Mouse (Mus musculus): ENCODE data around the gene Gm11733. TPM values are rescaled to one million over a fixed set of nuclear protein-coding genes. Genes with fewer than 3 reads are reported as not detected.

Gene Gm11733
- polyA plus RNA-seq, 1 experiment: not detected

DNA sequence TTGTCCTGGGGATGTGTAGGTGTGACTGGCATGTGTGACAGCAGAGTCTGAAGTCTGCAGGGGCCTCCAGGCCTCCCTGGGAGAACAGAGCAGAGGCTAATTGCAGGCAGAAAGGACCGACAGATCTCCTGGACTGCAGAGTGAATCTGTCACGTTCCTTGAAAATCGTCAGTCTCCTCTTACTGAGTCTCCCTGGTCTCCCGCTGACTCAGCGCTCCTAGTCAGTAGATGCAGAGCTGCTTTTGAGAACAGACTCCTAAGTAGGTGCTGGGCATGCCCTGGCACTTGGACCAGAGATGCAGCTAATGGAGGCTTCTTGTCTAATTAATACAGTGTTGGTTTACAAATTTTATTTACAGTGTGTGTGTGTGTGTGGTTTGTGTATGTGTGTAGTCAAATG is 17.9 kb upstream of the Gm11733 start:
- H3K27me3 ChIP-seq (replicated peaks): peaks cover 86% of the 10 kb centered on the region
- H3K36me3 ChIP-seq (replicated peaks; ENCODE audit: low read length): no peaks in the 10 kb centered on the region
- no peaks in the 10 kb centered on the region for H3K9me3 ChIP-seq
- H3K4me1 ChIP-seq: no peaks in the 10 kb centered on the region
- H3K4me3 ChIP-seq (replicated peaks): no peak overlapping the region
- no peak for TF ChIP-seq FLI1 (IDR thresholded peaks at IDR 0.05; ENCODE audit: low read length)
- no peak for TF ChIP-seq GATA1 (IDR thresholded peaks at IDR 0.05; ENCODE audit: borderline replicate concordance, low read length)

- no peak for TF ChIP-seq FLI1 (IDR thresholded peaks at IDR 0.05; ENCODE audit: low read length)
- no peak for TF ChIP-seq GATA1 (IDR thresholded peaks at IDR 0.05; ENCODE audit: borderline replicate concordance, low read length)
- H3K4me3 ChIP-seq (replicated peaks): no peak overlapping the region
- peaks cover 85% of the 10 kb centered on the region for H3K27me3 ChIP-seq (replicated peaks)
- H3K36me3 ChIP-seq (replicated peaks; ENCODE audit: low read length): no peaks in the 10 kb centered on the region
- H3K4me1 ChIP-seq: no peaks in the 10 kb centered on the region
- H3K9me3 ChIP-seq: no peaks in the 10 kb centered on the region
Measured at GRCm38 (mm10) chr11:117466911-117467310, 17.3 kb upstream of the Gm11733 start.

DNA sequence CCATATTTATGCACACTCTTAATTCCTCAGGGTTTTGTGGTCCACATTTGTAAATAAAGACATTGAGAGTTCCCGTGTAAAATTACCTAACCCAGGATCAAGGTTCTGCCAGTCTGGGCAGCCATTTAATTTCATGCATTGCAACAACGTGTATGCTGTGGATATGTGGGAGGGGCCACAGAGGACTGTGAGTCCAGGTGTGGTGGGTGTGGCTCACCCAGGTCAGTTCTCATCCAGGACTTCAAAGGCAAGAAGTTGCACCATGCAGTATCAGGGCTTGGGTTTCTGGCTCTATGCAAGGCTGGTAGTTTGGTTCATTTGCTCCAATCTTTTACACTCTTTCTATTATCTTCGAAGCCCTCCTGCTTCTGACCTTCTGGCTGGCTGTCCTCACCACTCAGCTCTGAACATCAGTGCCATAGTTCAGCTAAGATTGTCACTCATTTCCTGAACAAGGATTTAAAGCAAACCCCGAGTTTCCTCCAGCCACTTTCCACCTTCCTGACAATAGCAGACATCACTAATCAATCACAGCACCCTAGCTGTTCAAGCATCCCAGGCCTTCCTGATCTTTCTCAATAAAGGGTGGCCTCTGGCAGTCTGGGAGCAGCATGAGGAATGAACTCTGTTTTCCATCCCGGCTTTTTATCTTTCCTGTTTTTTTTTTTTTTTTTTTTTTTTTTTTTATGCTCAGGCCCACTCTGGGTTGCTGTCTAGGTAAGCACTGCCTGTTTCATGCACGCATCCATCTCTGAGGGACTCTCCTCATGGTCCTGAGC is 15.4 kb upstream of the Gm11733 start:
- H3K9me3 ChIP-seq: peaks cover under 1% of the 10 kb centered on the region
- H3K4me1 ChIP-seq: no peaks in the 10 kb centered on the region
- no peaks in the 10 kb centered on the region for H3K36me3 ChIP-seq (replicated peaks; ENCODE audit: low read length)
- TF ChIP-seq GATA1 (IDR thresholded peaks at IDR 0.05; ENCODE audit: borderline replicate concordance, low read length): no peak
- TF ChIP-seq FLI1 (IDR thresholded peaks at IDR 0.05; ENCODE audit: low read length): no peak
- H3K4me3 ChIP-seq (replicated peaks): no peak overlapping the region
- H3K27me3 ChIP-seq (replicated peaks): peaks cover 87% of the 10 kb centered on the region

- no peaks in the 10 kb centered on the region for H3K36me3 ChIP-seq (replicated peaks; ENCODE audit: low read length)
- no peak overlapping the region for H3K4me3 ChIP-seq (replicated peaks)
- TF ChIP-seq GATA1 (IDR thresholded peaks at IDR 0.05; ENCODE audit: borderline replicate concordance, low read length) (no peak), FLI1 (IDR thresholded peaks at IDR 0.05; ENCODE audit: low read length) (no peak)
- H3K9me3 ChIP-seq: peaks cover 9% of the 10 kb centered on the region
- peaks cover 89% of the 10 kb centered on the region for H3K27me3 ChIP-seq (replicated peaks)
- no peaks in the 10 kb centered on the region for H3K4me1 ChIP-seq
Measured at GRCm38 (mm10) chr11:117469724-117470123, 14.4 kb upstream of the Gm11733 start.

DNA sequence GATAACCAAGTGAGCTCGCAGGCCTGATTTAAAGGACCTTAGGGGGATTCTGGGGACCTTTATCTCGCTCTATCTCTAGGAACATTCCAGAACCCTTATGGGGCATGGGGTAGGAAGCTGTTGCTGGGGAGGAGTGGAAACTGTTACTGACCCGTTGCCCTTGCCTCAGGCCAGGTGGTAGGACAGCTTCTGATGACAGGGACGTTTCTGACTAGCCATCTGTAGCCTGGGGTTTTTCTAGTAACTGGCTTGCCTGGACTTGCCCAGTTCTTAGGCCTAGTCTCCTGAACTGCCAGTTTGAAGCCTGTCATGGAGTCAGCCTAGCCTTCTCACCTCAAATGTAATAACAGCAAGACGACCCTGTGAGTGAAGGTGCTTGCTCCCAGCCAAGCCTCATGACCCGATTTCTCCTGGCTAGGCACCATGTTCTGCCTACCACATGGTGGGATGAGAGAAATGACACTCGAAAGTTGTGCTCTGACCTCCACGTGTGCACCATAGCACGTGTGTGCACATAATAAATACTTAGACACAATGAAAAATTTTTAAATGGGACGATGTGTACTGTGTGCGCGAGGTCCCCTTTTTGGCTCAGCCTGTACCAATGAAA is 13.5 kb upstream of the Gm11733 start:
- Histone ChIP-seq H3K27me3 (replicated peaks) (peaks cover 87% of the 10 kb centered on the region), H3K4me3 (replicated peaks) (no peak overlapping the region), H3K4me1 (0 out of 2 replicates have a peak, but pooled peaks cover 2% of the 10 kb centered on the region), H3K9me3 (peaks cover 13% of the 10 kb centered on the region), H3K36me3 (replicated peaks; ENCODE audit: low read length) (no peaks in the 10 kb centered on the region)
- no peak for TF ChIP-seq FLI1 (IDR thresholded peaks at IDR 0.05; ENCODE audit: low read length)
- no peak for TF ChIP-seq GATA1 (IDR thresholded peaks at IDR 0.05; ENCODE audit: borderline replicate concordance, low read length)

DNA sequence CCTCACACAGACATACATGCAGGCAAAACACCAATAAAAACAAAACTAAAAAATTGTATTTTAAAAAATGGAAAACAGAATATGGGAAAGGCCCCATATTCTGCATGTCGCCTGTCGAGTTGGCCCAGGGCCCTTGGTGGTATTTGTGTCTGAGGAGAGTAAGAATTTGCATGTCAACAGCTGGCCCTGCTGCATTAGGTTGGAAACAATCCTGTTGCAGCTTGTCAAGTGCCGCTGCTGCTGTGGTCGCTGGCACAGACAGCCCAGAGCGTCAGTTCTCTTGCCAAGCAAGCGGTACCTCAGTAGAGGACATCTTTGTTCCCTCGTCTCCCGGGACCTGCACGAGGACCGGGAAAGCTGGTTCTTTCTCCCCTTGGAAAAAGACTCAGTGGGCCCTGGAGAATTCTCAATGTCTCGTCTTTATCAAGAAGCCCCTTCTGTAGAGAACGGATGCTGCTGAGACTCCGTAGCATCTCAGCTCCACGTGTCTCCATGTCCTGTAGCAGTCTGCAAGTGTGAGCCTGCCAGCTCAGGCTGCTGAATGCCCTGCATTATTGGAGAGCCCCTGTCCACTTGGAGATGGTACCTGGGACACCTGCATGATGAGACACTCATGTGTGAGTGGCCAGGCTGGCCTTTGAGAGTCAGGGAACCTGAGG is 12.4 kb upstream of the Gm11733 start:
- Histone ChIP-seq H3K27me3 (replicated peaks) (peaks cover 86% of the 10 kb centered on the region), H3K4me3 (replicated peaks) (no peak overlapping the region), H3K36me3 (replicated peaks; ENCODE audit: low read length) (no peaks in the 10 kb centered on the region), H3K9me3 (peaks cover 13% of the 10 kb centered on the region), H3K4me1 (0 out of 2 replicates have a peak, but pooled peaks cover 5% of the 10 kb centered on the region)
- TF ChIP-seq GATA1 (IDR thresholded peaks at IDR 0.05; ENCODE audit: borderline replicate concordance, low read length) (no peak), FLI1 (IDR thresholded peaks at IDR 0.05; ENCODE audit: low read length) (no peak)

DNA sequence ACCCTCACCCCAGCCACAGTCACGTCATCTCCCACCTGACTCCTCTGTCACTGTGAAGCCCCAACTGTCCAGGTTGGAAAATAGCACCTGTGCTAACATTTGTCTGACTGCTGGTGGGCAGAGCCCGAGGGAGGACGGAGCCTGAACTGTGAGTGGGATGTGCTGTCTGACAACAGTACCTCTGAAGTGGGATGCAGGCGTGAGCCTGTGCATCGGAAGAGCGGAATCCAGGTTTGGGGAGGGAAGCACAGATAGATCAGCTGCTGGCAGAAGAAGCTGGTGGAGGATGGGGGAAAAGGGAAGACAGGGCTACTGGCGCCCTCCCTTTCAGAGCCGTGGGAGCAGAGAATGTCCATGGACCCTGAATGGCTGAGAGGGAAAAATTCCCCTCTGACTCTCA is 11.3 kb upstream of the Gm11733 start:
- no peak overlapping the region for H3K4me3 ChIP-seq (replicated peaks)
- H3K4me1 ChIP-seq: 0 out of 2 replicates have a peak, but pooled peaks cover 5% of the 10 kb centered on the region
- TF ChIP-seq GATA1 (IDR thresholded peaks at IDR 0.05; ENCODE audit: borderline replicate concordance, low read length): no peak
- TF ChIP-seq FLI1 (IDR thresholded peaks at IDR 0.05; ENCODE audit: low read length): no peak
- no peaks in the 10 kb centered on the region for H3K36me3 ChIP-seq (replicated peaks; ENCODE audit: low read length)
- H3K9me3 ChIP-seq: peaks cover 20% of the 10 kb centered on the region
- H3K27me3 ChIP-seq (replicated peaks): peaks cover 86% of the 10 kb centered on the region

GRCm38 (mm10) chr11:117475204-117475603 is 9.0 kb upstream of the Gm11733 start:
- H3K27me3 ChIP-seq (replicated peaks): peaks cover 86% of the 10 kb centered on the region
- H3K4me1 ChIP-seq: 0 out of 2 replicates have a peak, but pooled peaks cover 5% of the 10 kb centered on the region
- TF ChIP-seq FLI1 (IDR thresholded peaks at IDR 0.05; ENCODE audit: low read length) (no peak), GATA1 (IDR thresholded peaks at IDR 0.05; ENCODE audit: borderline replicate concordance, low read length) (no peak)
- H3K9me3 ChIP-seq: peaks cover 24% of the 10 kb centered on the region
- no peak overlapping the region for H3K4me3 ChIP-seq (replicated peaks)
- H3K36me3 ChIP-seq (replicated peaks; ENCODE audit: low read length): no peaks in the 10 kb centered on the region

DNA sequence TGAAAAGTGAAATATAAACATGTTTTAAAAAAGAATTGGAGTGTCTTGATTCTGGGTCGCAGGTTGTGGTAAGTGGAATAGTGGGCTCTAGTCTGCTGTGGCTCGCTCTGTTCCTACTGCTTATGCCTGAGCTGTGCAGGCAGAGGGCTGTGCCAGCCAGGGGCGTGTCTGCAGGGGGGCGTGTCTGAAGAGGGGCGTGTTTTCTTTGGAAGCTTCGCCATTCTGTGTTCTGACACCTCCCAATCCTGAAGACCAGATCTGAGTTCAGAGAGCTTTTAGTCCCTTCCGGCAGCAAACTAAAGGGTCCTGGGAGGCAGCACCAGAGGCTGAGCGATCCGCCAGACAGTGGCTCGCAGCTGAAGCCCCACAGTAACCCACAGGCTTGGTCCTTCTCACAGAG is 8.5 kb upstream of the Gm11733 start:
- Histone ChIP-seq H3K27me3 (replicated peaks) (peaks cover 88% of the 10 kb centered on the region), H3K9me3 (peaks cover 24% of the 10 kb centered on the region), H3K36me3 (replicated peaks; ENCODE audit: low read length) (no peaks in the 10 kb centered on the region), H3K4me3 (replicated peaks) (no peak overlapping the region), H3K4me1 (0 out of 2 replicates have a peak, but pooled peaks cover 5% of the 10 kb centered on the region)
- TF ChIP-seq GATA1 (IDR thresholded peaks at IDR 0.05; ENCODE audit: borderline replicate concordance, low read length) (no peak), FLI1 (IDR thresholded peaks at IDR 0.05; ENCODE audit: low read length) (no peak)

All from megakaryocyte, embryonic 14.5 days (primary cell).